23 mouse cellular contexts compared by ENCODE assay signal in the genomic region with DNA sequence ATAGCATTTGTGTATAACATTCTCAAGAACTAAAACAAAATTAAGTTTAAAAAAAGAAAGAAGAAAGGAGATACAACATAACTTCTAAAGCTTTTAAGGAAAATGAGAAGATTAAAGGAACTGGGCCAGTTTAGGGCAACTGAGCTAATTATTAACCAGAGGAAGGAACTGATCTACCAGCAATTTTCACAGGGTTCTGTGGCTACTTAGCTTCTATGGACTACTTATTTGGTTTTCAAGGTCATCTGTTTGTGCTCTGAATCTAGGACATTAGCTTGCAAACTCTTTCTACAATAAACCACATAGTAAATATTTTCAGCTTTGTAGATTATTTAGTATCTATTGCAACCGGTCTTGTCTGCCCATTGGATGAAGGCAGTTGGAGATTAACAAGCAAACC.
DNase-seq lines count a peak whose midpoint lies in the region; ATAC-seq and TF ChIP-seq lines count a peak whose summit lies in the region.
"Had no signal": no experiment of that assay in that cellular context is flagged by ENCODE, and none has a peak within 500 bp of the region (broad histone marks: within the 10 kb centered on the region; RNA-seq: fewer than 3 reads in every experiment).

No protein-coding gene starts in this region.

- H3K4me1 ChIP-seq in kidney, adult 2 months (ENCODE audit: control insufficient read depth, insufficient read depth, low read length) = peaks cover 4% of the 10 kb centered on the region; the same call in 1 of the 2 replicates
- H3K4me1 ChIP-seq in kidney, postnatal 0 days (replicated peaks; ENCODE audit: insufficient read depth, low read length) = 0 out of 2 replicates have a peak, but pooled peaks cover 3% of the 10 kb centered on the region
- H3K4me1 ChIP-seq in kidney, embryonic 15.5 days = no peaks in the 10 kb centered on the region
- no peaks in the 10 kb centered on the region; the same call in 1 of the 2 replicates for H3K4me1 ChIP-seq in liver, adult 2 months (ENCODE audit: control insufficient read depth, insufficient read depth, low read length)
- H3K4me1 ChIP-seq in liver, embryonic 12.5 days = no peaks in the 10 kb centered on the region
- H3K4me1 ChIP-seq: embryonic facial prominence, embryonic 13.5 days; embryonic facial prominence, embryonic 15.5 days; forebrain, embryonic 10.5 days; forebrain, embryonic 12.5 days had no signal

- no peaks in the 10 kb centered on the region for H3K27me3 ChIP-seq in kidney, adult 2 months (replicated peaks; ENCODE audit: control insufficient read depth, insufficient read depth, low read length)
- H3K27me3 ChIP-seq in kidney, postnatal 0 days (ENCODE audit: insufficient read depth, low read length) = no peaks in the 10 kb centered on the region
- H3K27me3 ChIP-seq in kidney, embryonic 15.5 days = no peaks in the 10 kb centered on the region
- no peaks in the 10 kb centered on the region for H3K27me3 ChIP-seq in liver, adult 2 months (ENCODE audit: control insufficient read depth, insufficient read depth, low read length)
- H3K27me3 ChIP-seq in liver, embryonic 12.5 days (replicated peaks) = no peaks in the 10 kb centered on the region
- H3K27me3 ChIP-seq: embryonic facial prominence, embryonic 13.5 days; embryonic facial prominence, embryonic 15.5 days; forebrain, embryonic 12.5 days had no signal

- no peak overlapping the region for H3K27ac ChIP-seq in kidney, adult 2 months (ENCODE audit: insufficient read depth, low read depth, low read length)
- no peak overlapping the region for H3K27ac ChIP-seq in kidney, postnatal 0 days
- no peak overlapping the region for H3K27ac ChIP-seq in kidney, embryonic 15.5 days
- H3K27ac ChIP-seq in liver, adult 2 months (replicated peaks; ENCODE audit: insufficient read depth, low read depth, low read length) = no peak overlapping the region
- H3K27ac ChIP-seq in liver, embryonic 12.5 days = no peak overlapping the region
- H3K27ac ChIP-seq: embryonic facial prominence, embryonic 13.5 days; embryonic facial prominence, embryonic 15.5 days; forebrain, embryonic 10.5 days; forebrain, embryonic 12.5 days had no signal

- no peak overlapping the region for H3K4me3 ChIP-seq in kidney, adult 2 months (ENCODE audit: insufficient read depth, low read depth, low read length)
- H3K4me3 ChIP-seq in kidney, postnatal 0 days (replicated peaks; ENCODE audit: low read depth, low read length) = no peak overlapping the region
- no peak overlapping the region for H3K4me3 ChIP-seq in kidney, embryonic 15.5 days (replicated peaks)
- H3K4me3 ChIP-seq in liver, adult 2 months (ENCODE audit: insufficient read depth, low read depth, low read length) = no peak overlapping the region
- H3K4me3 ChIP-seq in liver, embryonic 12.5 days = no peak overlapping the region
- H3K4me3 ChIP-seq: embryonic facial prominence, embryonic 13.5 days; embryonic facial prominence, embryonic 15.5 days; erythroblast, embryonic 14.5 days; forebrain, embryonic 10.5 days; forebrain, embryonic 12.5 days had no signal

- no peaks in the 10 kb centered on the region for H3K79me2 ChIP-seq in liver, adult 2 months (ENCODE audit: control insufficient read depth, insufficient read depth, low read length)

- H3K4me2 ChIP-seq in kidney, postnatal 0 days (ENCODE audit: low read length) = no peak overlapping the region
- H3K4me2 ChIP-seq in kidney, embryonic 15.5 days = no peak overlapping the region
- H3K4me2 ChIP-seq in liver, embryonic 12.5 days = no peak overlapping the region
- H3K4me2 ChIP-seq: embryonic facial prominence, embryonic 13.5 days; embryonic facial prominence, embryonic 15.5 days; forebrain, embryonic 12.5 days had no signal

- DNase-seq in kidney, adult 2 months = peak; percentile 76
- no peak for DNase-seq in kidney, postnatal 10 days
- DNase-seq in kidney, postnatal 0 days (ENCODE audit: low spot score) = peak; percentile 18
- peak; percentile 59 for DNase-seq in liver, adult 2 months (ENCODE audit: extremely low read depth, low read depth, low spot score)
- DNase-seq in lung, adult 18-20 months = no peak
- DNase-seq: adrenal gland, adult 2 months; adrenal gland, postnatal 10 days; adrenal gland, postnatal 25 days; cerebellum, adult 11 months; cerebellum, adult 18-20 months; cerebellum, adult 8-10 months; cerebellum, adult 9-11 months; cerebellum, postnatal 14 days; cerebellum, postnatal 36 days; embryo, embryonic 11 days had no signal

- peaks cover 2% of the 10 kb centered on the region; the same call in 1 of the 2 replicates for H3K36me3 ChIP-seq in kidney, adult 2 months (ENCODE audit: control insufficient read depth, insufficient read depth, low read length)
- 0 out of 2 replicates have a peak, but pooled peaks cover 5% of the 10 kb centered on the region for H3K36me3 ChIP-seq in kidney, postnatal 0 days (ENCODE audit: insufficient read depth, low read length)
- 0 out of 2 replicates have a peak, but pooled peaks cover 10% of the 10 kb centered on the region for H3K36me3 ChIP-seq in kidney, embryonic 15.5 days
- peaks cover 29% of the 10 kb centered on the region for H3K36me3 ChIP-seq in liver, adult 2 months (ENCODE audit: control insufficient read depth, insufficient read depth, low read length)
- peaks cover 12% of the 10 kb centered on the region; the same call in 1 of the 2 replicates for H3K36me3 ChIP-seq in liver, embryonic 12.5 days
- H3K36me3 ChIP-seq: forebrain, embryonic 10.5 days; forebrain, embryonic 12.5 days had no signal

- no peak for TF ChIP-seq POLR2A in kidney, adult 2 months (IDR thresholded peaks at IDR 0.05; ENCODE audit: low read depth, low read length)
- TF ChIP-seq POLR2A in liver, adult 2 months (IDR thresholded peaks at IDR 0.05; ENCODE audit: extremely low read depth, insufficient read depth, low read length) = no peak

- no peak for TF ChIP-seq CTCF in kidney, adult 2 months (conservative IDR thresholded peaks at IDR 0.05; ENCODE audit: insufficient read depth, insufficient read length, low read depth, low read length)
- no peak for TF ChIP-seq CTCF in kidney, postnatal 0 days (IDR thresholded peaks at IDR 0.05; ENCODE audit: low read depth)
- no peak for TF ChIP-seq CTCF in liver, adult 2 months (IDR thresholded peaks at IDR 0.05; ENCODE audit: low read depth, low read length)

- no peak for ATAC-seq in kidney, postnatal 0 days (replicated peaks; ENCODE audit: low FRiP score, low read depth)
- ATAC-seq in kidney, embryonic 15.5 days (replicated peaks; ENCODE audit: low FRiP score) = no peak
- ATAC-seq in liver, embryonic 12.5 days = no peak
- ATAC-seq: forebrain, embryonic 14.5 days had no signal

- 27% methylated on average over 1 of the region's 1 CpGs for WGBS in kidney, adult 2 months
- 69% methylated on average over 1 of the region's 1 CpGs for WGBS in kidney, postnatal 0 days
- 82% methylated on average over 1 of the region's 1 CpGs for WGBS in kidney, embryonic 15.5 days
- 27% methylated on average over 1 of the region's 1 CpGs for WGBS in liver, adult 2 months
- WGBS in liver, embryonic 12.5 days (ENCODE audit: insufficient replicate concordance) = 86% methylated on average over 1 of the region's 1 CpGs

- H3K9me3 ChIP-seq in kidney, postnatal 0 days (replicated peaks; ENCODE audit: low read length) = no peaks in the 10 kb centered on the region
- H3K9me3 ChIP-seq in kidney, embryonic 15.5 days (replicated peaks) = no peaks in the 10 kb centered on the region
- H3K9me3 ChIP-seq in liver, embryonic 12.5 days (replicated peaks) = no peaks in the 10 kb centered on the region
- H3K9me3 ChIP-seq: embryonic facial prominence, embryonic 13.5 days; embryonic facial prominence, embryonic 15.5 days; forebrain, embryonic 10.5 days; forebrain, embryonic 12.5 days had no signal

- no peak overlapping the region for H3K9ac ChIP-seq in kidney, postnatal 0 days (ENCODE audit: low read depth, low read length)
- H3K9ac ChIP-seq in kidney, embryonic 15.5 days = no peak overlapping the region
- H3K9ac ChIP-seq in liver, adult 2 months (ENCODE audit: low read depth, low read length) = no peak overlapping the region
- no peak overlapping the region for H3K9ac ChIP-seq in liver, embryonic 12.5 days
- H3K9ac ChIP-seq: embryonic facial prominence, embryonic 13.5 days; embryonic facial prominence, embryonic 15.5 days; forebrain, embryonic 12.5 days had no signal

Comparison
In these comparisons a context has a peak if more than half of its experiments do, and no peak if none do; other contexts are left out.
1. DNase-seq: peak in kidney, adult 2 months (single experiment), kidney, postnatal 0 days (single experiment) and liver, adult 2 months (single experiment); none in kidney, postnatal 10 days (single experiment) and lung, adult 18-20 months (0 of 2).